In genomic region chr16:51617579-51617978, GRCm38 (mm10) we compare ENCODE assay signal across 24 mouse cellular contexts.
"Had no signal": no experiment of that assay in that cellular context is flagged by ENCODE, and none has a peak within 500 bp of the region (broad histone marks: within the 10 kb centered on the region; RNA-seq: fewer than 3 reads in every experiment).

No protein-coding gene starts in this region.

- H3K27me3 ChIP-seq: heart, embryonic 13.5 days; heart, embryonic 15.5 days; hindbrain, embryonic 13.5 days; hindbrain, embryonic 15.5 days; limb, embryonic 12.5 days had no signal

- DNase-seq: gastrocnemius, adult 2 months; gastrocnemius, postnatal 14 days; gastrocnemius, postnatal 36 days; heart, adult 11 months; heart, adult 2 months; heart, postnatal 14 days; heart, postnatal 36 days; kidney, adult 18-20 months; kidney, adult 8-10 months; kidney, postnatal 10 days; kidney, postnatal 25 days; kidney, postnatal 4 days; layer of hippocampus, adult 9-11 months; liver had no signal

- ATAC-seq: forebrain, embryonic 16.5 days; hindbrain, postnatal 0 days had no signal

- H3K4me2 ChIP-seq: heart, embryonic 11.5 days; heart, embryonic 13.5 days; heart, embryonic 15.5 days; hindbrain, embryonic 13.5 days; hindbrain, embryonic 15.5 days; limb, embryonic 12.5 days had no signal

- H3K36me3 ChIP-seq: heart, embryonic 13.5 days; heart, embryonic 15.5 days; hindbrain, embryonic 13.5 days; hindbrain, embryonic 15.5 days; limb, embryonic 10.5 days; limb, embryonic 12.5 days had no signal

- H3K9ac ChIP-seq: heart, embryonic 13.5 days; heart, embryonic 15.5 days; hindbrain, embryonic 13.5 days; hindbrain, embryonic 15.5 days; limb, embryonic 12.5 days had no signal

- H3K27ac ChIP-seq: gastrocnemius, adult 2 months; heart, adult 2 months; heart, embryonic 13.5 days; heart, embryonic 15.5 days; hindbrain, embryonic 13.5 days; hindbrain, embryonic 15.5 days; hindbrain, postnatal 0 days; left cerebral cortex, adult 2 months; limb, embryonic 10.5 days; limb, embryonic 12.5 days had no signal

- H3K4me3 ChIP-seq: gastrocnemius, adult 2 months; heart, adult 2 months; heart, embryonic 13.5 days; heart, embryonic 15.5 days; hindbrain, embryonic 13.5 days; hindbrain, embryonic 15.5 days; left cerebral cortex, adult 2 months; limb, embryonic 10.5 days; limb, embryonic 12.5 days had no signal

- H3K4me1 ChIP-seq: heart, embryonic 13.5 days; heart, embryonic 15.5 days; hindbrain, embryonic 13.5 days; hindbrain, embryonic 15.5 days; limb, embryonic 10.5 days; limb, embryonic 12.5 days had no signal

- H3K9me3 ChIP-seq: heart, embryonic 13.5 days; heart, embryonic 15.5 days; hindbrain, embryonic 13.5 days; hindbrain, embryonic 15.5 days; limb, embryonic 10.5 days; limb, embryonic 12.5 days had no signal
